Mouse (Mus musculus) liver, adult 2 months (tissue): ENCODE measurements around the gene Atp10a. TPM values are rescaled to one million over a fixed set of nuclear protein-coding genes. Genes with fewer than 3 reads are reported as not detected.

ENCODE experiments used
- DNase-seq: peaks from one replicate; pipeline ENCODE4 v3.0.0-alpha.2; 2011; ENCODE audit warnings: low read depth, low spot score; ENCODE audit errors: extremely low read depth
- H3K27ac ChIP-seq: fragments of 200-500 bp; replicated peaks from 2 replicates; pipeline ENCODE4 v1.5.1; 2012; ENCODE audit warnings: low read depth, mild to moderate bottlenecking, control low read depth, inconsistent platforms, low read length; ENCODE audit not compliant: insufficient read depth
- H3K27me3 ChIP-seq: fragments of 200-500 bp; 2 replicates; pipeline ENCODE4 v1.6.1; 2012; ENCODE audit warnings: mild to moderate bottlenecking, moderate library complexity, low read length, inconsistent platforms; ENCODE audit not compliant: control insufficient read depth, insufficient read depth
- H3K36me3 ChIP-seq: fragments of 200-500 bp; 2 replicates; pipeline ENCODE4 v1.6.1; 2012; ENCODE audit warnings: low read length, inconsistent platforms; ENCODE audit not compliant: control insufficient read depth, insufficient read depth
- H3K4me1 ChIP-seq: fragments of 200-500 bp; 2 replicates; pipeline ENCODE4 v1.6.1; 2011; ENCODE audit warnings: low read length; ENCODE audit not compliant: control insufficient read depth, insufficient read depth
- H3K4me3 ChIP-seq: fragments of 200-500 bp; 2 replicates; pipeline ENCODE4 v1.5.1; 2011; ENCODE audit warnings: low read depth, mild to moderate bottlenecking, control low read depth, low read length, moderate library complexity; ENCODE audit not compliant: insufficient read depth
- H3K79me2 ChIP-seq: fragments of 200-500 bp; 2 replicates; pipeline ENCODE4 v1.6.1; 2012; ENCODE audit warnings: inconsistent platforms, mild to moderate bottlenecking, low read length, moderate library complexity; ENCODE audit not compliant: control insufficient read depth, insufficient read depth
- H3K9ac ChIP-seq: fragments of 200-500 bp; 2 replicates; pipeline ENCODE4 v1.6.1; 2012; ENCODE audit warnings: low read depth, mild to moderate bottlenecking, control low read depth, inconsistent platforms, low read length
- CTCF ChIP-seq: fragments of 200-500 bp; IDR thresholded peaks from 2 replicates; pipeline ENCODE4 v1.5.1; 2011; ENCODE audit warnings: low read depth, low read length, control low read depth
- POLR2A ChIP-seq: fragments of 200-500 bp; IDR thresholded peaks from 2 replicates; pipeline ENCODE4 v1.6.1; 2011; ENCODE audit warnings: low read length, control low read depth; ENCODE audit not compliant: insufficient read depth; ENCODE audit errors: extremely low read depth
- WGBS: fragments of 180-500 bp; shearing (Covaris S2); methylation state at CpG from one replicate; pipeline ENCODE4 v1.1.7; 2018; 5-methylcytosine and 5-hydroxymethylcytosine counted together
- polyA plus RNA-seq: library from polyadenylated mRNA; depleted of rRNA; stranded (reverse); fragments of >200 nt; gene quantifications from 2 replicates; pipeline ENCODE4 v1.2.3, GENCODE M21; 2012
- total RNA-seq: library from RNA; depleted of rRNA; stranded (reverse); fragments of >200 nt; gene quantifications from 2 replicates; pipeline ENCODE4 v1.2.3, GENCODE M21; 2014

The Atp10a gene
- total and polyA plus RNA-seq, 2 experiments = 0.35 to 0.46 TPM

DNA sequence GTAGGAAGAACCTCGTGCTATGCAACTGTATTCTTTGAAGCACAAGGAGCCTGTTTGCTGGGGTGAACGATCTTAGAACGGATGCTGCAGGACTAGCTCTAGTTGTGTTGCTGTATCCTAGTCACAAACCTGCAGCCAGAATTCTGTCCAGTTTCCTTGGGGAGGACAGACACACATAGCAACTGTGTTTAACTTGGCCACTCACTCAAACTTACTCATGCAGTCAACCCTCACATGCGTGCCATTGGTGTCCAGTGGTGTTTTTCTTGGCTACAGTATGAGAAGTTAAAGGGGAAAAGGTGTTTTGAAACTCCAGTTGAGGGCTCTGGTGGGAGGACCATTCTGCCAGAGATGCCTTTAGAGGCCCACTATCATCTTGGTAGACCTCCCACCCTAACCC is 98.6 kb downstream of the Atp10a start:
- TF ChIP-seq POLR2A = no peak
- no peak for TF ChIP-seq CTCF
- WGBS = 80% methylated on average over 4 of the region's 4 CpGs
- no peaks in the 10 kb centered on the region for H3K27me3 ChIP-seq
- no peaks in the 10 kb centered on the region for H3K36me3 ChIP-seq
- H3K79me2 ChIP-seq = no peaks in the 10 kb centered on the region
- H3K4me3 ChIP-seq = no peak overlapping the region
- no peak overlapping the region for H3K27ac ChIP-seq
- H3K4me1 ChIP-seq = no peaks in the 10 kb centered on the region
- H3K9ac ChIP-seq = no peak overlapping the region
- DNase-seq = peak; percentile 17

DNA sequence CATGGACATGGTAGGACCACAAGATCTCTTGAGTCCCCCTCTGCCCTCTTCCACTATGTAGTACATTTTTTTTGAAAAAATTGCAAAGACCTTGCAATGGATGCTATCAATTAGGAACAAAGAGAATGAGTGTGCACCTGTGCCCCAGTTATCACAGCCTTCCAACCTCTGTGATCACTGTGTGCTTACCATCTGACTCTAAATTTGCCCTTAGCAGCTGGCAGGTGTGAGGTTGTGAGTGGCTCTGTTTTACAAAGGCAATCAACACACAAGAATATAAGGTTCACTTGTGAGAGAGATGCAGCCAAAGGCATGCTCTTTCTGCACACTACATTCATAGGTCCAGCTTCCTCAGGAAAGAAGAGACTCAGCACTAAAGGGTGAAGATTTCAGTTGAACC is 99.1 kb downstream of the Atp10a start:
- DNase-seq = no peak
- no peaks in the 10 kb centered on the region for H3K79me2 ChIP-seq
- no peak overlapping the region for H3K9ac ChIP-seq
- H3K36me3 ChIP-seq = no peaks in the 10 kb centered on the region
- H3K4me3 ChIP-seq = no peak overlapping the region
- H3K27ac ChIP-seq = no peak overlapping the region
- no peaks in the 10 kb centered on the region for H3K4me1 ChIP-seq
- TF ChIP-seq CTCF (no peak), POLR2A (no peak)
- no peaks in the 10 kb centered on the region for H3K27me3 ChIP-seq

DNA sequence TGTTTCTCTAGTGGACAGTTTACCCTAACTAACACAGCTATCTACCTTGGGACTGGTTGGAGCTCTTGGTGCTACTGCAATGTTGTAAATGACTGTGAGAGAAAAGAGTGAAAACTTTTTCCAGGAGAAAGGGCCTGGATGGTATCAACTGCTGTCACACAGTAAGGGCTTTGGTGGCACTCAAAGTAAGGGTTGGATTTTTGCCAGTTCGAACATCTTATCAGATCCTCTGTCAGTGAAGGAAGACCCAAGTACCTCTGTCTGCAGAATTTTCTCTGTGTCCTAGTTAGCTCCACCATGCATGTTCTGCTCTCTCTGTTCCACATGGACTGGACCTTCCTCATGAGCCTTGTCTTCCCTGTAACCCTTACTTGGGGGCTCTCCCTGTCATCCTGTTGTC is 99.9 kb downstream of the Atp10a start:
- H3K27ac ChIP-seq = no peak overlapping the region
- H3K36me3 ChIP-seq = no peaks in the 10 kb centered on the region
- TF ChIP-seq CTCF = no peak
- no peak for TF ChIP-seq POLR2A
- WGBS = 64% methylated on average over 1 of the region's 1 CpGs
- no peak for DNase-seq
- H3K4me3 ChIP-seq = no peak overlapping the region
- no peak overlapping the region for H3K9ac ChIP-seq
- H3K4me1 ChIP-seq = no peaks in the 10 kb centered on the region
- H3K27me3 ChIP-seq = no peaks in the 10 kb centered on the region
- no peaks in the 10 kb centered on the region for H3K79me2 ChIP-seq

DNA sequence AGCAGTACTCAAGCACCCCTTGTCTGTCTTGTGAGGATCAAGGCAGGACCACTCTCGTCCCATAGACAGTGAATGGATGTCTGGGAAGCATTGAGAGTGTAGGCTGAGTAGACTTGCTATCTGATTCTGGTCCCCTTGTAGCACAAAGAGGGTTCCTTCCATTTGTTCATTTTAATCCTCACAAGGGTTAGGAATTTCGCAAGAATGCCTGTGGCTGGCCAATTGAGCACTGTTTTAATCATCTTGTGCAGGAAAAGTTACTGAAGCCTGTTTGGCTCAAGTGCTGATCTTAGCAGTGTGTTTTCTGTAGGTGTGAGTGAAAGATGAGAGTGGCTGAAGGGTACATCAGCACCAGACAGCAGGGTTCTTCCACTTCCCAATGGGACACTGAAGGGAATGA is 101.4 kb downstream of the Atp10a start:
- 94% methylated on average over 2 of the region's 2 CpGs for WGBS
- Histone ChIP-seq H3K27ac (no peak overlapping the region), H3K27me3 (no peaks in the 10 kb centered on the region), H3K4me3 (no peak overlapping the region), H3K4me1 (no peaks in the 10 kb centered on the region), H3K36me3 (no peaks in the 10 kb centered on the region), H3K79me2 (no peaks in the 10 kb centered on the region), H3K9ac (no peak overlapping the region)
- no peak for TF ChIP-seq CTCF
- TF ChIP-seq POLR2A = no peak
- DNase-seq = no peak

DNA sequence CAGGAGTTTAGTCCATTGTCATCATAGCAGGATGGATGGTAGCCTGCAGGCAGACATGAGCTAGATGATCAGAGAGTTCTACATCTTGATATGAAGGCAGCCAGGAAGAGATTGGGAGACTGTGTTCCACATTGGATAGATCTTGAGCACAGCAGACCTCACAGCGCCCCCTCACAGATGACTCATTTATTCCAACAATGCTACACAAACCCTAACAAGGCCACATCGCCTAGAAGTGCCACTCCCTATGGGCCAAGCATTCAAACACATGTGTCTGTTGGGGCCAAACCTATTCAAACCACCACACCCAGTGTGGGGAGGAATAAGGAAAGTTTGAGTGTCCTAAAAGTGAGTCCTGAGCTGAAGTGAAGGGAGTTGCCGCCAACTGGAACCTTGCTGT is 102.4 kb downstream of the Atp10a start:
- Histone ChIP-seq H3K36me3 (no peaks in the 10 kb centered on the region), H3K27ac (no peak overlapping the region), H3K9ac (no peak overlapping the region), H3K79me2 (no peaks in the 10 kb centered on the region), H3K4me3 (no peak overlapping the region), H3K4me1 (no peaks in the 10 kb centered on the region), H3K27me3 (no peaks in the 10 kb centered on the region)
- TF ChIP-seq POLR2A (no peak), CTCF (no peak)
- DNase-seq = no peak
- WGBS = 90% methylated on average over 3 of the region's 3 CpGs

DNA sequence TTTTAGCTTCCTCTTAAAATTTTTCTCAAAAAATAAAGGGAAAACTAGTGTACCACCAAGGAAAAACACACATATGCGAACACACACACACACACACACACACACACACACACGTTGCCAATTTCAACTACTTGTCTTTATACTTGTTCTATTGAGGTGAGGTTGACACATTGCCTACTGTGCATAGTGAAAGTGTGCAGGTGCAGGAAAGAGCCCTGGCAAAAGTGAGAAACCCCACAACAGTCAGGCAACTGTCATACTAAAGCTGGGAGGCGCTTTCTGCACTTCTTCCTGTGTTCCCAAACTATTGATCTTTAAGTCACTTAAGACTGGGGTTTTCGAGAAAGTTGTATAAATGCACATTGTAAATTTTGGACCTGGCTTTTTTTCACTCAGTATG is 103.3 kb downstream of the Atp10a start:
- DNase-seq = no peak
- no peaks in the 10 kb centered on the region for H3K4me1 ChIP-seq
- no peak overlapping the region for H3K27ac ChIP-seq
- no peaks in the 10 kb centered on the region for H3K36me3 ChIP-seq
- no peaks in the 10 kb centered on the region for H3K79me2 ChIP-seq
- H3K27me3 ChIP-seq = no peaks in the 10 kb centered on the region
- no peak overlapping the region for H3K9ac ChIP-seq
- H3K4me3 ChIP-seq = no peak overlapping the region
- whole genome bisulfite sequencing = 87% methylated on average over 4 of the region's 4 CpGs
- no peak for TF ChIP-seq CTCF
- no peak for TF ChIP-seq POLR2A
